Mouse (Mus musculus) lung, adult 10 weeks (tissue): ENCODE results near the gene Gm20817. TPM values are rescaled to one million over a fixed set of nuclear protein-coding genes. Genes with fewer than 3 reads are reported as not detected.

Experiments used
- polyA plus RNA-seq: library from polyadenylated mRNA; stranded (reverse); fragments of 350-450 nt; fragmentation: Illumina TruSeq; extraction: RNeasy Lipid Tissue Mini Kit (QIAGEN cat#74804); gene quantifications from one replicate; pipeline ENCODE4 v1.2.3, GENCODE M21; 2014; ENCODE audit warnings: low read depth, low replicate concordance; ENCODE audit not compliant: insufficient read depth

Gene Gm20817
- polyA plus RNA-seq, result not detected

GRCm38 (mm10) chrY:68832628-68833027, at the start of gene Gm20817:
Gene Gm20817 (minus strand): TSS chrY:68832728.

